Mouse (Mus musculus) spleen, postnatal 10 days (tissue): Measurements from ENCODE around the gene Hhat.

Experiments
- DNase-seq, 2 experiments: peaks; one replicate each; pipeline ENCODE4 v3.0.0; 2021 to 2022; ENCODE audit warnings: low spot score in 2 of 2

Gene Hhat

DNA sequence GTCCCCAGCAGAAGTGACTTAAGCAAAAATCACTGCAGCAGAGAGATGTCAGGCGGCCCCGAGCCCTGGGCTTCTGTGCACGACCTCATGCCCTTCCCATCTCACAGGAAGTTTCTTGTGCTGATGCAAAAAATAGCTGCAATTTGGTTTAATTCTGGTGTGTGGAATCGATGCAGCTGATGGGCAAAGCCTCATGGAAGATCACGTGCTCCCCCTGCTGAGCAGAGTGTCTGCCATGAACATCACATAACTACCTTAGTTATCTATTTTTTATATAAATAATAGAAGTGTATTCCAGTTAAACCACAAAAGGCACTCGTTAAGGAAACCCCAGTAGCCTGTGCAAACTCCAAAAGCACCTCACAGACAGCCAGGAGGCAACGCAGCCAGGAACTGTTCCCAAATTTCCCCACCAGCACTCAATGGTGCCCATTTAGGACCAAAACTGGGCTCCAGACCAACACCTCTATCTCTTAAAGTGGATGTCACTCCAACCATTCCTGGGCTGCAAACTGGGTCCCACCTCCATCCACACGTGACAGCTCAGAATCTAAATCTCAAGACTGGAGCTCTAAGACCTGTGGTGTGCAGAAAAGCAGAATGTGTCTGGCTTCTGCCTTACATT lies 118.9 kb downstream of the Hhat start:
- no peak for DNase-seq

DNA sequence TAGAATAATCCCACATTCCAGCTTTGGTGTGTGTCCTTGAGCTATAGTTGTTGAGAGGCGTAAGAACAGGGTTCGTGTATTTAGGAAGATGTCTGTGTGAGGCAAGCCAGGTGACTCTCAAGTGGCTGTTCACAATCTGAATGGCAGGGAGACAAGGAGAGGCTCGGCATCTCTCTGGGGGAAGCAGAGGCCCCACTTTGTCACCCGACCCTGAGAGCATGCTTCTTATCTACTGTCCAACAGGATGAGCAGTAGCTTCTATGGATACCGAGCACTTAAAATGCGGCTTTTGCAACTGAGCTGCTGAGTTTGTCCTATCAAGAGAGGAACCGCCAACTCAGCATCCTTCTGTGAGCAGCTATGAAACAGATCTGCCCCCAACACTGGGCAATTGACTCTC lies 120.4 kb downstream of the Hhat start:
- DNase-seq: no peak

DNA sequence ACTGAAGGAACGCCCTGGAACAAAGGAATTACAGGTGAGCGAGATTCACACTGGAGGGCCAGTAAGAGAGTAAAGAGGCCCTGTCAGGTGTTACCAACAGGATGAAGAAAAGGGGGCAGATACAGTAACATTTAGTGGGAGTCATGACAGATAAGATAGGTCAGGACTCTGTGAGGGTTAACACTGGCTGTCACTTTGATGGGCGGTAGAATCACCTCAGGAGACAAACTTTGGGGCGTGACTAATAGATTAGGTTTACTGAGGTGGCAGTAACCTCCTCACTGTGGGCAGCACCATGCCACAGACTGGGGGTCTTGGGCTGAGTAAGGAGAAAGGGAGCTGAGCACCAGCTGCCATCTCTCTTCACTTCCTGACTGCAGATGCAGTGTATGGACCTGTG lies 121.0 kb downstream of the Hhat start:
- no peak for DNase-seq

DNA sequence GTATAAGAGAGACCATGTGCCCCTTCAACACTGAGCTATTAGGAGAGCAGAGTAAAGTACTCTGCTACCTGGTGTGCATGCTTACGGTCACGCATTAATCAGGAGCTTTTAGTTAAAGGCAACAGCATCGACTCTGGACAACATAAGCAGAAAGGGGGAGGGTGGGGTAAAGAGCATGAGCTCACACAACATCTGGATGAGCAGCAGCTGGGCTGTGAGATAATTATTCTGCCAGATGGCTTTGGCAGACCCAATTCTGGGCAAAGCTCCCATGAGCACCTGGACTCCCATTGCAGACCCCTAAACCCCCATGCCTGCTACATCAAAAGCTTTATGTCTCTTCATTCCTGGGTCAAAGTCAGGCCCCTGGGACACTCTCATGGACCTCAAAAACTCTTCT lies 121.8 kb downstream of the Hhat start:
- DNase-seq: no peak

DNA sequence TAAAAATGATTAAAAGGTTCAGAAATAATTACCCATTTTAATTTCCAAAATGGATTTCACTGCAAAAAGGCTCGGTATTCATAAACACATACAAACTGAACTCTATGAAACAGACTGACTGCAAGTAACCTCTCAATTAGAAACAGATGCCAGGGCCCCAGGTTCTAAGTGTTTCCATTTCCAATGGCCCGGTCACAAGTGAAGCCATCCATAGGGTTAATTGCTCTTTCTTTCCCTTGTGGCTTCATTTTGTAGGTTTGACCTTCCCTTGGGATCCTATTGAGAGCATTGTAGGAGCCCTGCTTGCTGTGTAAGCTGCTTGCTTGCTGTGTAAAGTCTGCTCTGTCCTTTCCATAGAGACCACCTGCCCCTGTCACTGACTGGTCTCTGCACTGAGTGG lies 123.7 kb downstream of the Hhat start:
- no peak for DNase-seq

DNA sequence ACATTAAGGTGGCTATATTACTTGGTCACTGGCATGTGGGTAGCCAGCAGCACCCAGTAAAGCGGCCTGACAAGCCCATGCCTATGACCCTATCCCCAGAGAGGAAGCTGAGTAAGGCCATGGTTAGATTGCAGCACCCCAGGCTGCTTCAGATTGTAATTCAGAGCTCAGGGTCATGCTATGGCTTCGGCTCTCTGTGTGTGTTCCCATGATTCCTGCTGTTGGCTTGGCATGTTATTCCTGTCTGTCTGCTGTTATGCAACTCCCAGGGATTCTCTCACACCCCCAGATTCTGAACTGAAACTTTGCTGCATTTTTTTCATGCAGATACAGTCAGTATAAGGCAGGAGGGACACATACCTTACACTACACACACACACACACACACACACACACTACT lies 128.9 kb downstream of the Hhat start:
- DNase-seq: no peak

DNA sequence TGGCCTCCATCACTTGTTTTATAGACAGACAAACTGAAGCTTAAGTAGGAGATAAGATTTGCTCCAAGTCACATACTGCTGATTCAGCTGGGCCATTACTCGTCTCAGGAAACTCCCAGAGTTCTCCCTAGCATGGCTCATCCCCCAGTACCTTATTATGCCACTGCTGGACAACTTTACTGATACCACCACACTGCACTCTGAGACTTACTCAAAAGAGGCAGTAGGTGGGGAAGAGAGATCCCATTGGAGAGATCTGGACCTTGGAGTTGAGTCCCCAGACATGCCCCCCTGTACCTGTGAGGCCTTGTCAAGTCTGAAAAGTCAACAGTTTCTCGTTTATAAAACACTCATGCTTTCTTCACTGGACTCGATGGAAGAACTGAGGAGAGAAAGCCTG lies 131.8 kb downstream of the Hhat start:
- no peak for DNase-seq

DNA sequence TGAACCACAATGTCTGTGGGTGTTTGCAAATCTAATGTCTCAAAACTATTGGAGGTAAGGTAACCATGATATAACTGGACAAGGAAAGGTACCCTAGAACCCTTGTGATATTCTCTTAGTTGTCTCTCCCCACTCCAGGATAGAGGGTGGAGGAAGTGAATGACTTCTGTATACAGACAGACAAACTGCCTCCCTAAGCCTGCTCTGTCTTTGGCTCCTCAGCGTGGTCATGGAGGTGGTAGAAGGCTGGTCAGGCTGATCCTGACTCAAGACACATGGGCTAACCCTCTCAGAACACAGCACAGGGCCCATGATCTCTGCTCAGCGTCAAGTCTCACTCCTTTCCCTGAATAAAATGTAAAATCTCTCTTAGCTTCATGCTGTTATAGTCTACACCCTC lies 149.2 kb downstream of the Hhat start:
- DNase-seq: no peak

DNA sequence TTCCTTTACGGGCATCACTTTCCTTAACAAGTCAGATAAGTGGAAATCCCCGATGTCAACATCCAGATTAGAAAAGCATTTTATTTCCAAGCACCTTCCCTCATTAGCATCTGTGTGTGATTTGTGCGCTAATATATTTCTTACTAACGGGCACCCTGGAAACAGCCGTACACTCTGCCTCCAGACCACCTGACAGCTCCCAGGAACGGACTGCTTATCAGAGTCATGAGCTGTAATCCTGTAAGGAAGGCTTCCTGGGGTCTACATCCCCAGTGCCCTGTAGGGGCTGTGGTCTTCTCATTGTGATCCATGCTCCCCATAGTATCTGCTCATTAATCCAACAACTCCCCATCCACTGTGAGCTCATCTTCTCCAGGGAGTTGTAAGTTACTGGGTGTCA lies 157.8 kb downstream of the Hhat start:
- no peak for DNase-seq

DNA sequence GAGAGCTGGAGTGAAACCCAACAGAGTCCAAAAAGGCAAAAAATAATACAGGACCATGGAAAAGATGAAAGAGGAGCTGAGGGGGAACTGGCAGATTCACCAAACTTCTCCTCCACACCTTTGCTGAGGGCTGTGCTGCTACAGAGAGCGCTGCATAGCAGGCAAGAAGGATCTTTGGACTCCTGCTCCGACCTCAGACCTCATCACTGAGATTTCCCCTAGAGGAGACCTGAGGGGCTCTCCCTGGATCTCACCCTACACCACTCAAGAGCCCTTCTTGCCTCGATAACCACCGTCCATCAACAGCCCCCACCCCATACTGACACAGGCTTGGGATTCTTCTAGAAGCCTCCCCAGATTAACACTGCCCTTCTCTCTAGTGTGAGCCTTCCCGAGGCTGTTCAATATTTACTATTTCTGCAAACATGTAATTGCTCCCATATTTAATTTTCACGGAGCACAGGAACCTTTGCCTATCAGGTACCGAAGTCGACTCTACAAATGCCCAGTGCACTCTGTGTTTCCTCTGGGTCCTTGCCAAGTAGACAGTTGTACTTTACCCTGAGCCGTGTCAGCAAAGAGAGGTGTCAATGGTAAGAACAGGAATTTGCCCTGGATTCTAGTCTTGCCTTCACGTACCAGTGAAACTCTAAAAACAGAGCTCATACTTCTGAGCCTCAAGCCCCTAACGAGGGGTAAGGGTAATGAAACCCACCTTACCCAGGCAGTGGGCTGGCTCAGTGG lies 158.9 kb downstream of the Hhat start:
- no peak for DNase-seq

DNA sequence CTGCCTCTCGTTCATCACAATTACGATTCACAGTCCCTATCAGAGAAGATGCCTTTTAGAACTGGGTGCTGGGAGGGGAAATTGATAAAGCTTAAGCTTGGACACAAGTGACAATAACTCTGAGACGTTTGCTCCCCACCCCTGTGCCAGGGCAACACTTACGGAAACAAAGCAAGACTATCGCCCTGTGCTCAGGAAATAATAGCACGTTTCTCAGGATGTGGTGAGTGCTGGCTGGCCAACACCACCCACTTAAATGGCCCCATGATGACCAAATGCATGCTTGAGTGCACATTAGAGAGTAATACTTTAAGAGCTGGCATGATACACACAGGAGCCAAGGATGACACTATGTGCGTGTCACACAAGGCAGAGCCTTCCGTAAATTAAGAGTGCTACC lies 164.1 kb downstream of the Hhat start:
- DNase-seq: no peak

DNA sequence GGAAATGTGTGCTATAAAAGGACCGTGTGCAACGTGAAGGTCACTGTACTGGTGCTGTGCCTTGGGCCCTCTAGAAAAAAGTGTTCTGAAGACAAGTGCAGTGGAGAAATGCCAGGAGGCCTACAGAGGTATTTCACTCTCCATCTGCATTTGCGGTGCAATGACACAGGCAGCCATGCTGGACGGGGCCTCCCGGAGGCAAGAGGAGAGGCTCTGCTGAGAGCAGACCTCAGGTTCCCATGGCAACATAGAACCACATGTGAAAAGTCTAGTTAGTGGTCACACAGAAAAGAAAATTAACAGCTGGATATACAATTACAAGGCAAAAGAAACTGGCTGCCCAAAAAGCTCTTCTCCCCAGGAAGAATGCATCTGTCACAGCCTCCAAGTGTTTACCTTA lies 166.6 kb downstream of the Hhat start:
- no peak for DNase-seq

DNA sequence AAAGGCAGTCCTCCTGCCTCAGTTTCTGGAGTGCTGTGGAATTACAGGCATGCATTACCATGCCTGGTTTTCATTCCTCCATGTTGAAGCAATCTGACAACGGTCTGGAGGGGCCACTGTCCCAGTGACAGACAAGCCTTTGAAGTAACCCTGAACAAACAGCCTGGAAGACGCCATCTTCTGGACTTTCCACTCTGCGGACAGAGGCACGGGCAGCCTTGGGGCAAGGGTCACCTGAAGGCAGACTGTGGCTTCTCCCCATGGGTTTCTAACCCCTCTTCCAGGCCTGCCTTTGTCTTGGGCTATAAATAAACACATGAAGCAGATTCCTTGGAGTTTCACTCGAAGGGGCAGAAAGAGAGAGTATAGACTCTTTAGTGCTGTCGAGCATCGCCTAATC lies 167.5 kb downstream of the Hhat start:
- DNase-seq: no peak

DNA sequence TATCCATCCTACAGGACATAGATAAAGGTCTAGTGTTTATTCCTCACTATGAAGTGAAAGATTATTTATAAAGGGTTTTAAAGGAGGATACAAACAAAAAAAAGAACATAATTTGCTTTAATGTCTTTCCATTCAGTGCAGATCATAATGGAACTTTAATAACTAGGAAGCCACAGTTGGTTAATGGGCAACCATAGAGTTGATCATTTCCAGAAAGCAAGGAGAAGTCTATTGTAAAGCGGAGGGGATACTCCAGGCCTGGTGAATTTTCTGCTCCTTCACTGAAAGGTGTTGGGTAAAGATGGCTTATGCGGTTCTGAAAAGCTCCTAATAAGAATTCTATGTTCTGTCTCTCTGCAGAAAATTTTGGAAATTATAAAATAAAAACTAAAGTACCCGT lies 169.8 kb downstream of the Hhat start:
- no peak for DNase-seq

DNA sequence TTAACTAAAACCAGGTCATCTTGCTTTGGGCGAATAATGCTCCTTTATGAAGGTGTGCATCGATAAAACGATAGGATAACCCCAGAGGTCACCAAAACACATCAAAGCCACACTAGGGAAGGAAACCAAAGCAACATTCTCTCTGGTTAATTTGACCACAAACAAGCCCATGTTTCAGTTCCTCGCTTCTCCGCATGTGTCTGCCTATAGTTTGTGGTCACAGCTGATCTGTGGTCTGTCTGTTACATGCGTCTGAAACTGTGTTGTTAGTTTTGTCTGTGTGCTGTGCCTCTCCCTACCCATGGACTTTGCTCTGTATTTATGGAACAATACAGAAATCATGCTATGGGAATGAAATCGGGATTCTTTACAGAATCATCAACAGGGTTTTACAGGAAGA lies 171.3 kb downstream of the Hhat start:
- DNase-seq: no peak

DNA sequence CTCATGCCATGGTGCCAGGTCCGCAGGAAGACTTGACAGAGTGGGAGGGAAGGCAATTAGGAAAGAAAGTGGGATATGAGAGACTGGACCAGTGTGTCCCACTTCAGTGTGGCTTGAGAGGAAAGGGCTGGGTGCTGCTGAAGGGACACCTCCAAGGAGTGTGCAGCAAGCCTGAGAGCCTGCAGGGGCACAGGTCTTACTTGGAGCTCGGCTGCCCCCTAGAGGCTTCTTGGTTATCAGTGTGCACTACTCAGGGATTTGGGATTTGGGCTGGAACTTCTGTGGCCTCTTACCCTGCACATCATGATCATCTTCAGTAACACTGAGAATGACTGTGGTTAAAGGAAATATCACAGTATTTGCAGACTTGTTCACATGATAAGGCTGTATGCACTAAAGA lies 172.6 kb downstream of the Hhat start:
- peak; percentile 26 to 73 for DNase-seq

DNA sequence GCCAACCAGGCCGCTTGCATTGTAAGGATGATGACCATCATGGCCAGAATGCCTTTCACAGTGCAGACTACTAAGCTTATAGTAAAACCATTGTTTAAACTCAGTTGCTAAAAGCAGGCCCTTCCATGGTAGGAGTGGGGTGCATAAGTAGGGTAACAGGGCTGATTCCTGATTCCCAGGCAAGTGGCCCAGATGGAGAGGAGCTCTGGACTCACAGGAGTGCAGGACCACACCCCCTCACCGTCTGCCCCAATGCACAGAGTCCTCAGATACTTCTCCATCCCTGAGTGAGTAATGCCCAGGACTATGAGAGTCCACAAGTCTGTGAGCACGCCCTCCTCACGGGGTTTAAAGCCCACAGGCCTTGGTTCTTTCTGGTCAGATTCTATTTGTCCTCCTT lies 175.6 kb downstream of the Hhat start:
- no peak for DNase-seq

DNA sequence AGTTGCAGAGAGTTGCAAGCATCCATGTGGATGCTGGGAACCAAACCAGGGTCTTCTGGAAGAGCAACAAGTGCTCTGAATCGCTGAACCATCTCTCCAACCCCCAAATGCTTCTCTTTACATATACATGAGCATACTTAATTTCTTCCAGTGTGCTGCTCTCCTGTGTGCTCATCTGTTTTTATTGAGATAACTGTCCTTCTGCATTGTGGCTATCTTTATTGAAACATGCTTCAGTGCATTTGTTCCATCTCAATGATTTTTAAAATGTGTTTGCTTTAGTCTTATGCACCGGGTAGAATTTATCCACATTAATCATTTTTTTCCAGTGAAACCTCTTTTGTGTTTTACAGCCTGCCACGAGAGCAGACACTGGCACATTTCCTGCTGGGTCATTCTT lies 177.5 kb downstream of the Hhat start:
- DNase-seq: no peak

DNA sequence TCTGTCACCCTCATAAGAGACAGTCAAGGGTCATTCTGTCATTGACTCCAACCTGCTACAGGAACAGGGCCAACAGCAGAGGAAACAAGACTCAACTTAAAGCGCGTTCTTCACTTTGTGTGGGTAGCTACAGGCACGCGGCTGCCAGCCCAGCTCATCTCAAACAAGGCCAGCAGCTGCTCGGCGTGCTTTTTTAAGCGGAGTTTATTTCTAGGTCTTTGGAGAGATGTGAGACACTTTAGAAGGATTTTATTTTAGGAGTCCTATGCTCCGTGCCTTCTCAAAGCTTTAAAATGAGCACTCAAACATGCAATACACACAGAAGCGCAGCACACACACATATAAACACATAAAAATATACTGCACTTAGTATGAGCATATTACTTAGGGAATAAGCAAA lies 183.6 kb downstream of the Hhat start:
- no peak for DNase-seq

DNA sequence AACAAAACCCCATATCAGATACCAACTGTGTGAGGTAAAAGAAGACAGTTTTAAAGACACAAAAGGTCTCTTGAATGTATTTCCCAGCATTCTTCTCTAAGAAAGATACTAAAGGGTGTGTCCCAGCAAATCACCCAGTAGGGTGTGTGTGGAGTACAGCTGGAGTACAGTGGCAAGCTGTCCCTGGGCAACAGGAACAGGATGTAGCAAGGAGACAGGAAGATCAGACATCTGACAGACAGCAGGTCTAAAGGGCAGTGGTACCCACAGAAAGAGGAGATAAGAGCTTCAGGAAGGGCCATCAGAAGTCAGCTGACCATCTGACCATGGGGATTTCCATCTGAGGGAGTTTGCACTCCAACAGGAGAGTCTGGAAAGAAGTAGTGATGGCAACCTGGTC lies 185.7 kb downstream of the Hhat start:
- DNase-seq: no peak

DNA sequence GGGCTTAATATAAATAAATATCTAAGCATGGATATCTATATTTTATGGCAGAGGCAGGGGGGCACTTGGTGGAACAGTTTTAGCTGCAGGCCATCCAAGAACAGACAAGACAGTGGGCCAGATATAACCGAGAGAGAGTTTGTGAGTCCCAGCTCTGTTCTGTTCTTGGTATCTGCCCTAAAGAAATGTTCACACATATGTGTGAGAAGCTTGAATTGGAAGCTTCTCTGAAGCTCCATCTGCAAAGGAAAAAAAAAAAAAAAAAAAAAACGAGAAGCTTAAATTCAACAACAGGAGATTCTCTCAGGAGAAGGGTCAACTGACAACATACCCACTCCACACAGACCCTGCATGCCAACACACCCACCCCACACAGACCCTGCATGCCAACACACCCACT lies 188.1 kb downstream of the Hhat start:
- DNase-seq: no peak

DNA sequence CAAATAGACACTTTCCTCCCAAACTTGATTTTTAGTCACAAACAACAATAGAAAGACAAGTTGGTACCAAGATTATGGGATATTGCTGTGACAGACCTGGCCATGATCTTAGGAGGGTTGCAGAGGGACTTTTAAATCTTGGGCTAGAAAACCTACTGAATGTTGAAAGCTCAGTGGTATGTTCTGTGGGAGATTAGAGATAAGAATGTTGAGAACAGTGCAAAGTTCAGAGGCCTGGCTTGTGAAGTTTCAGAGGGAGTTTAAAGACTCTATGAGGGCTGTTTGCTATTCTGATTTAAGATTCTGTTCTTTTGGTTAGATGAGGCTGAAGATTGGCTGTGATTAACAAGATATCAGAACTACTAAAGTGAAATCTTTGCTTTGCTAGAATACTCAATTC lies 206.3 kb downstream of the Hhat start:
- peak in 1 of 2 experiments; percentile 0 for DNase-seq

DNA sequence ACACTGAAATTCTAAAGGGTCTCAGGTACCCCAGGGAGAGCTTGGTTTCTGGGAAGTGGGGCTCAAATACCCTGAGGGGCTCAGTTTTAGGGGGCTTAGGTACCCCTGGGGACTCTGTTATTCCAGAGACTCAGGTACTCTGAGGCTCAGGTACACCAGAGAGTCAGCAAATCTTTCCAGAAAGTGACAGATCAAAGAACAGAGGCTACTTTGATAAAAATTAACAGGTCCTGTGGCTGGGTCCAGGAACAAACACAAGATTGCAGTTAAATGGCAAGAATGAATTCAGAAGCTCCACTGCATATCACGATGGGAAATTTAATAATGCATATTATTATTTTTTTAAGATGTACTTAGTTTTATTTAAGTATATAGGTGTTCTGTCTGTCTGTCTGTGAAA lies 211.7 kb downstream of the Hhat start:
- no peak for DNase-seq
